Mouse (Mus musculus): ENCODE measurements around the gene Cenpf. TPM values are rescaled to one million over a fixed set of nuclear protein-coding genes. Genes with fewer than 3 reads are reported as not detected.
"Not testable (repeated sequence)": the region's sequence is repeated elsewhere in the genome, so short reads cannot be mapped to it uniquely, and the experiment has no call there.

Gene Cenpf
- total RNA-seq, 2 experiments from 2014 or later: 3.5 to 4.0 TPM

DNA sequence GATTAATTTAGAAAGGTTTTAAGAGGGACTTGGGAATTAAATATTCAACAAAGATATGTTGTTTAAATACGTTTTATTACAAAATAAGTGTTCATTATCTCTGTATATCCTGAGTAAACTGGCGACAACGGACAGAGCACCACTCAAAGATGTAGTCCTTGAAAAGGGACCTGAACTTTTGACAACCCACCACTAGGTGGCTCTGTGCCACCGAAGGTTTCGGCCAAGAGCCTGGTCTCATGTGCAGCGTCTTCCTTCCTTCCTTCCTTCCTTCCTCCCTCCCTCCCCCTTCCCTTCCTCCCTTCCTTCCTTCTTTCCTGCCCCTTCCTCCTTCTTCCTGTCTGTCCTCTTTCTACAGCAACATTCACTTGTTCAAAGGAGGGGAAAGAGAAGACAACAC lies 13.1 kb upstream of the Cenpf start:
- peak; percentile 76 for DNase-seq
- intact Hi-C loops (cut with DNase I; ENCODE audit: low total_unique reads): loop anchor here (5.0 kb wide), 1 partner anchor 181 kb away; no protein-coding TSS in a partner anchor

DNA sequence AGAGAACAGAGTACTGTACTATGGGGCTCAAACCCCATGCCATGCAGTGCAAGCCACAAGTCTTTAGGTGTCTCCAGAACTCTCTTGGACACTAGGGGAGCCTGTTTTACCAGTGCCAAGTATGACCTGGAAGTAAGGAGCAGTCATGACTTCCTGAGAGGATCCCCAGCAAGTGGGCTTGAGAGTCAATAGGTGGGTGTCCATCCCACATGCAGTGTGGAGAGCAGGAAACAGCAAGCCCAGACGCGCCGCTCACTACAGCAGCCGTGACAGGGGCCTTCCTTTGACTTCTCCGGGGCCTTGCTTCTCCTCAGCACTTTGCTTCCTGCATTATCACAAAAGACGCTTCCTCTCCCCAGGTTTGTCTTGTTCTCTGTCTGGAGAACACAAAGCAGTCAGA lies 12.3 kb upstream of the Cenpf start:
- no peak for DNase-seq
- intact Hi-C loops (cut with DNase I; ENCODE audit: low total_unique reads): loop anchor here (5.0 kb wide), 1 partner anchor 182 kb away; no protein-coding TSS in a partner anchor

DNA sequence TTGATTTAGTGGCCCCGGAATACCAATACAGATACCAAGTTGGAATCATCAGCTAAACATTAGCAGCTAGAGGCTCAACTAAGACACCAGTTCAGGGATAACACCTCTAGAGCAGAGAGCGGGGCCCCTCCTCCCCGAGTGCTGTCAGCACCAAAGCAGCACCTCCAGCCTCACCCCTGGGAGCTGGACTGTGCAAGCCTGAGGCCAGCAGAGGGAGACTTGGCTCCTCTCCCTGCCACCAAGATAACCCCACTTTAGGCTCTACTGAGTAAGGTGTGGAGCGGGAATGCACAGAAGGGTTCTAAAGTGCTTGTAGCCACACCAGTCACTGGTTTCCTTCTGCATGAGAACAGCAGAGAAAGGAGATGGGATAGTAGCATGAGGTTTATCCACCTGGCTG lies 10.5 kb upstream of the Cenpf start:
- intact Hi-C loops (cut with DNase I; ENCODE audit: low total_unique reads): no loop called here
- no peak for DNase-seq

DNA sequence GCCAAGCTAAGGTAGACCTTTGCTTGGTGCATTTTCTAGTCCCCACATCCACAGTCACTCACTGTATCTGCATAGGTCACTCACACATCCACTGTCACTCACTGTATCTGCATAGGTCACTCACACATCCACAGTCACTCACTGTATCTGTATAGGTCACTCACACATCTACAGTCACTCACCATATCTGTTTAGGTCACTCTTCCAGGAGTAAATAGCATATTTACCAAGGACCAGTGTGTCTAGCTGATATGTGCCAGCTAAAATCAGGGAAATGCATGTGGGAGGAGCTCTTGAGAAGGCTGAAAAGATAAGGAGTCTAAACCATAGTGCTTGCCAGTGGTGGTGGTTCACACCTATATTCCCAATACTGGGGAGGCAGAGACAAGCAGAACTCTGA lies 7.4 kb upstream of the Cenpf start:
- no peak for DNase-seq
- intact Hi-C loops (cut with DNase I; ENCODE audit: low total_unique reads): no loop called here

DNA sequence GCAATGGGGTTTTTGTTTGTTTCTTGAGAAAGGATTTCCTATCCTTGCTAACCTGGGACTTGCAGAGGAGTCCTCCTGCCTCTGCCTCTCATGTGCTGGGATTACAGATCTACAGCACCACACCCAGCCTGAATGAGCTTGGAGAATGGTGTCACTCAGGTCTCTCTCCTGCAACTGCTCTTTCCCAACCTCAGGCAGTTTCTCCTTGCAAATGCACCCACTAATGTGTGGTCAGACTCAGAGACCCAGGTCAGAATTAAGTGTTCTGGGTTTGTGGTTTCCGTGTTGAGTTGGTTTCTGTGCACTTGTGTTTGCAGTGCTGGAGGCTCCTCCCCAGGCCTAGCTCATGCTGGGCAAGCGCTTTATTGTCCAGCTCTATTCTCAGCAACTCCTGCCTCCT lies 6.5 kb upstream of the Cenpf start:
- DNase-seq: no peak
- intact Hi-C loops (cut with DNase I; ENCODE audit: low total_unique reads): no loop called here

DNA sequence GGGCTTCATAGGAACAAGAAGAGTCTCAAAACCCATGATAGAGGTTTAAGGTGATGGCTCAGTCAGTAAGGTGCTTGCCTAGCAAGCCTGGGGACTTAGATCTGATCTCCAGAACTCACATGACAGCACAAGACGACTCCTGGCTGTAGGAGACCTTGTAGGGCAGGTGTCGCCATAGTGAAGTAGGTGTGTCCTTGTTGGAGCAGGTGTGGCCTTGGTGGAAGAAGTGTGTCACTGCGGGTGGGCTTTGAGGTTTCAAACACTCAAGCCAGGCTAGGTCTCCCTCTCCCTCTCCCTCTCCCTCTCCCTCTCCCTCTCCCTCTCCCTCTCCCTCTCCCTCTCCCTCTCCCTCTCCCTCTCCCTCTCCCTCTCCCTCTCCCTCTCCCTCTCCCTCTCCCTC lies 4.6 kb upstream of the Cenpf start:
- DNase-seq; intact Hi-C loops (cut with DNase I; ENCODE audit: low total_unique reads): not testable (repeated sequence)

DNA sequence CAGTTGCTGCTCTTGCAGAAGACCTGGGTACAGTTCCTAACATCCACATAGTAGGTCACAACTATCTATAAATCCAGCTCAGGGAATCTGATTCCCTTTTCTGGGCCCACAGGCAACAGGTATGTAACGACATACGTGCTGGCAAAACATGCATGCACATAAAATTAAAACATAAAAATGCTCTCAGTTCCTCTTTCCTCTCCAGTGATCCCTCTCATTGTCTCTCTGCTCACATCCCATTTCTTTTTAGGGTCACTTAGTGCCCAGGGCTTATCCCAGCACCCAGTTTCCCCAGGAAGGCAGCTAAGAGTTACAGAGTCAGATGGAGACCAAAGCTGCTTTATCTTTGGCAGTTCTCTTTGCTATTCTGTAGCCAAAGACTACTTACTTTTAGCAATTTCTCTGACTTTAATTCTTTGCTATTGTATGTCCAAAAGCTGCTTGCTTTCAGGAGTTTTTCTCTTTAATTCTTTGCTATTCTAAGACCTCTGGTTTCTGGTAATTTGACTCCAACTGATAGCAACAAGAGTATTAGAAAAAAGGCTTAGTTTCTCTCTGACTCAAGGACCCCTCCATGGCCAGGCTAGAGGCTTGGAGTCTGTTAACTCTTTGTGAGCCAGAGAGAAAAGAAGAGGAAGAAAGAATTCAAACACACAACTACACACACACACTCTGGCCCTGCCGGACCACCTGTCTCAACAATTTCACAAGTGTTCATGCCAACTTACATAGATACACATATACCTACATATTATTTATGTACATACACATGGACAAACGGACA lies 1.4 kb upstream of the Cenpf start:
- intact Hi-C loops (cut with DNase I; ENCODE audit: low total_unique reads): no loop called here
- no peak for DNase-seq

DNA sequence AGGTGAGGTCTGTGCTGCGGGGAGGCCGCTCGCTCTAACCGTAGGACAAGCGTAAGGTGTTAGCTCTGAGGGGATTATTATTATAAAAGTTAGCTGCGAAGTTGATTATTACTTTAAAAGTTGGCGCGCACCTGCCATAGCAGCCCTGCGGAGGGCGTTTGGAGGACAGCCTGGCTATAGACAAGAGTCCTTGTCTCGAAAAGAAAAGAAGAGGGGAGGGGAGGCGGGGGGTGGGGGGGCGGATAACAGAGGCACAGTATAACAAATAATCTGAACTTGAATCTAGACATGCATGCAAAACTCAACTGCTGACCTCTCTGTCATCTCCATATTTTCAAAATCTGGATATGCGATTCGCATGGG lies 483 bp upstream of the Cenpf start:
- intact Hi-C loops (cut with DNase I; ENCODE audit: low total_unique reads): no loop called here
- DNase-seq: no peak

DNA sequence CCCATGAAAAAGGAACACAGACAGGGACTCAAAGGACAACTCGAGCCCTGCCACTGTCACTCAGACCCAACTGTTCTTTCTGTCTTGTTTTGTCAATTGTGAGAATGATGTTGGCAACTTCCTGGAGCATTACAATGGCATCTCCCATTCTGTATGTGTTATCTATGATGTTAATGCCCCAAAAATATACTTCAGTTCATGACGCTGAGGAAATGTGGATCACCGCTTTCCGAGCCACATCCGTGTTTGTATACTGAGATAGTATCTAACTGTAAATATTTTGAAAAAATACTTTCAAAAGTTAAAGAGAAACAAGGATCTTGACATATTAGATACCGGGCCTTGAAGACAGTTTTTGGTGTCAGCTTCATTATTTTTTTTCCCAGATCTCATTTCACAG lies 1.9 kb downstream of the Cenpf start:
- DNase-seq: no peak
- intact Hi-C loops (cut with DNase I; ENCODE audit: low total_unique reads): no loop called here

DNA sequence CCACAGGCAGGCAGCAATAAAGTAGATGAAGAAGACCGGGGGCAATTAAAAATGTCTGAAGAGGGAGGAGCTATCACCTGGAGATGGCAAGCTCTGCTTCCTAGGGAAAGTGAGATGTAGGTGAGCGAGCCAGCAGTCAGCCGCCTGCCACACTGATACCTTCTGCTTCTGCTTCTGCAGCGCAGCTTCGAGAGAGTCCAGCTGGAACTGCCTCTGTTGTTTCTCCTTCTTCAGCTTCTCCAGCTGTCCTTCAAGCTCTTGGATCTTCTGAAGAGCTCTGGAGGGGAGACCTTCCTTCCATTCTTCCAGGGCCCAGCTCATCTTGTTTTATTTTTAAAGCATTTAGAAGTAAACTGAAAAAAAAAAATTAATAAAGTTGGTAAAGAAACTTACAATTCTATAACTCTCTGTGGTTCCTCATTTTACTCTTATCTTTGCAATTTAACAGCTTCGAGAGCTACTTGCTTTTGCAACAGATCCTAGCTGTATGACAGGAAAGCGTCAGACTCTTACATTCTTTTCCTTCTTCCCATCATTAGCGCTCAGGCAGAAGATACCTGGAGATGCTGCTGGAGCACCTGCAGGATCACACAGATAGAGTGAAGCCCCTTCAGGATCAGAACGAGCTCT lies 3.0 kb downstream of the Cenpf start:
- DNase-seq: no peak
- intact Hi-C loops (cut with DNase I; ENCODE audit: low total_unique reads): no loop called here

DNA sequence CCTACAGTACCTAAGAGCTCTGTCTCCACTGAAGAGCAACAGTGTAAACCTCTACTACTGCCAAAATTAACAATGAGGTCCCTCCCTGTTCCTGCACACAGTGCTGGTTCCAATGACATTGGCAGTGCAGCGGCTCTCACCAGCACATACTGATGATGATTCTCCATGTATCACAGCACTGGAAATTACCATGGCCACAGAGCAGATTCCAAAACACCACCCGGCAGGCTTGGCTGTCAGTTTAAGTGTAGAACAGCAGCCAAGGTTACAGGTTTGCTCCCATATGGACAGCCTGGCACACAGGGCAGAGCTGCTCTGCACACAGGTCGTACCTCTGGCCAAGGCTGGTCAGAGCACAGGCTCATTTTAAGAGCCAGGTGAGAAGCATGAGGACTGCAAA lies 8.3 kb downstream of the Cenpf start:
- DNase-seq: no peak
- intact Hi-C loops (cut with DNase I; ENCODE audit: low total_unique reads): loop anchor here (10.0 kb wide), 1 partner anchor 655 kb away; no protein-coding TSS in a partner anchor

DNA sequence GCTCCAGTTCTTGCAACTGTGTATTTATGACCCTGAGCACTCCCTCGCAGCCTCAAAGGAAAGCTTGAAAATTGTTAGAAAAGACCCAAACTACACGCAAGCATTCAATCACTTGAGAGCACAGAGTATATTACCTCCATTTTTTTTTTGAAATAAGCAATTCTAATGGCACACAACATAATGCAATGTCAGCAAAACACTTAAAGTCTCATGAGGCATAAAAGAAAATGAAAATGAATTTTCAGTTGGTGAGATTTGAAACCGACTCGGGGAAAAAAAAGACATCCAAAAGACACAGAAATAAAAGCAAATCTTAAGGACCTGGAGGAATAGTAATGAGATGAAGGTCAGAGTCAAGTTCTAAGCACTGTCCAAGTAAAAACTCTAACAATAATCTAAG lies 11.9 kb downstream of the Cenpf start:
- intact Hi-C loops (cut with DNase I; ENCODE audit: low total_unique reads): loop anchor here (10.0 kb wide), 1 partner anchor 651 kb away; no protein-coding TSS in a partner anchor
- DNase-seq: no peak

DNA sequence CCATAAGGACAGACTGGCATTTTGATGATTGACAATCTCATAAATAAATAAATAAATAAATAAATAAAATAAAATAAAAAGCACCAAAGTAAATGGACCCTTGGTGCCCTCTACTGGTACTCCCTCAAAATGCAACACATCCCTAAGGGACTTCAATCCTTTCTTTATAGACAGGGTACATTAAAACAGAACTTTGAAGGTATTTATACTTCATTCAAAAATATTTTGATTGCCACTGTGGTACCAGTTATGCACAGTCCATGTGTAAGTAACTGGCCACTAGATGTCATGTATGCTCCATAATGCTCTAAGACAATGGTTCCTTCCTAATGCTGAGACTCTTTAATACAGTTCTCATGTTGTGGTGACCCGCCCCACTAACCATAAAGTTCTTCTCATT lies 12.5 kb downstream of the Cenpf start:
- DNase-seq: no peak

DNA sequence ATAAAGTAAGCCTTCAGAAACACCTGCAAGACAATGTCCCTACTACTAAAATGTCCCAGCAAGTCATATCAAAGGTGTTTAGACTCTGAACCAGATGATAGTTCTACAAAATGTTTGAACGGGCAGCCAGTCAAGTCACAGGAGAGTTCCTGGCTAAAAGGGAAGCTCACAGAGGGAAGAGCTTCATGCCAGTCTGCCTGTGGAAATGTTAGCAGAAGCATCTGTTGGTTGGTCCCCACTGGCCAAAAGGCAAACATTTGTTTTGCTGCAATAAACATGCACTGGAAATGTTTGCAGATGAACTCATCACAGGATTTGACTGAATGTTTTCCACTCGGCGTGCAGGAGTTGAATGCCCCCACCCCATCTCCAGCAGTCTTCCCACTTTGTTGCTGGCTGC lies 21.9 kb downstream of the Cenpf start:
- intact Hi-C loops (cut with DNase I; ENCODE audit: low total_unique reads): no loop called here

More for the DNA sequence above, 12.5 kb downstream of the Cenpf start:
- intact Hi-C loops (cut with DNase I; ENCODE audit: low total_unique reads): loop anchor here (10.0 kb wide), 1 partner anchor 651 kb away; no protein-coding TSS in a partner anchor

DNA sequence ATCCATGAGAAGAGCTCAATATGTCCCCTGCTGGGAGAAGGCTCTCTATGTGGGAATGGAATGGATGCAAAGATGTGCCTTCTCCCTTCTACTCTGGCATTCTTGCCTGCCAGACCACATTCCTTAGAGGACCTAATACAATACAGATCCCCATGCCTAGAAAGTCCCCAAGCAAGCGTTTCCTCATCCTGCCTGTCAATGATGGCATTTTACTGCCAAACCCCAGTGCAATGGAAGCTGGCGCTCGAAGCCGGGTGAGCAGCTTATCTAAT lies 23.1 kb downstream of the Cenpf start:
- no peak for DNase-seq
- intact Hi-C loops (cut with DNase I; ENCODE audit: low total_unique reads): no loop called here

More for the DNA sequence above, 21.9 kb downstream of the Cenpf start:
- no peak for DNase-seq

DNA sequence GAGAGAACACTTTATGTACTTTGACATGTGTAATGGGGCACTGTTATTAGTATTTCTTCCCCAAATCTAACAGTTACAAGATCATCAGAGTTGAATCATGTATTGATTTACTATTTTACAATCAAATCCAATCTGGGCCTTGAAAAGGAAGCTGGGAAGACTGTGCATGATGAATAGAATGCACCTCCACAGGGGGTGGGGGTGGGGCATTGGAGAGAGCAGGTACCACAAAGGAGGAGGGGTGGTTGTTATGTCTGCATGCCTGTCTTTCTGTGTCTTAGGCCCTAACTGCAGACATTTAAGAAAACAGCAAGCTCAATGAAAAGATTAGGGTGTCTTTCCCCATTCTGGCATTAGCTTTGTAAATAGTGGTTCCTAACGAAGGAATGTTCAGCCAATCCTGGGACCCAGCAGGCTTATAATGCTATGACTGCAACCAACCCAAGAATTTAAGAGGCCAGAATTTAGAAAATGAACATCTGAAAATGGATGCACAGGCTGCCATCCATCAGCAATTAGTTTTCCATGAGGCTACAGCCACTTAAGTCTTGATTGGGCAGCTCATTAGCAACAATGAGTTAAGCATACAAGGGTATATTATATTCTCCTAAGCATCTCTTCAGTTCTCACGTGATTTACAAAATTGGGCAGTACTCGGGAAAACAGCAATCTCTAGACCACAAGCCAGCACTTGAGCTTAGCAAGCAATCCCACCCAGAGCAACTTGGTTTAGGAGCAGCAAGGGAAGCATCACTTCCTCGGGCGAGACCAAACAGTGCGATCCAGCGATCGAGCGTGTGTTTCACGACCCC lies 23.6 kb downstream of the Cenpf start:
- intact Hi-C loops (cut with DNase I; ENCODE audit: low total_unique reads): no loop called here
- DNase-seq: no peak

DNA sequence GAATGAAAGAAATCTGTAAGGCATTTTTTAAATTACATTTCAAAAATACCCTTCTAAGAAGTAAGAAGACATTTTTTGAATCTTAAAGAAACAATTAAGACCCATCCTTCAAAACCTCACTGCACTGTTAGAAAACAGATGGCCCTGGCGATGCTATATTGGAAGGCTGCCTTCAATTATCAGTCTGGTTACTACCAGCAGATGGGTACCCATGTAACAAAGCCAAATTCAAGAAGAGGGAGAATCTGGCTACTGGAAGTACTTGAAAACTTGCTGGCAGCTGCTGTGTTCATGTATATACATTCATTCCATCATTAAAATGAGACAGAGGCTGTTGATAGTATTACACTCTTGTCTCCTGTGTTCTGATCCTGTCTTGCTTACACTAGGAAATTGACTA lies 24.4 kb downstream of the Cenpf start:
- DNase-seq: no peak
- intact Hi-C loops (cut with DNase I; ENCODE audit: low total_unique reads): no loop called here

DNA sequence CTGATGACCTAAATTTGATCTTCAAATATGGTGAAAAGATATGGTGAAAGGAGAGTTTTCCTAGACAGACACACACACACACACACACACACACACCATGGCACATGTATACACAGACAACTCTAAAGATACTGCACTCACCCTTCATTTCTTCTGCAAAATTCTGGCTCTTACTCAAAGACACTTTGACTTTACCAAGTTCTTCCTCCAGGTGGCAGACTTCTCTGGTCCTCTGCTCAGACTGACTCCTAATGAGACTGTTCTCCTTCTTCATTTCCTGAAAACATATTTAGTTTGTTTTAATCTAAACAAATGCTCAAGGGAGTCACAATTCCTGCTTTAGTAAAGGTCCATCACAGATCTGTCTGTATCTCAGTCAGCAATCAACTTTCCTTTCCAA lies 26.0 kb downstream of the Cenpf start:
- intact Hi-C loops (cut with DNase I; ENCODE audit: low total_unique reads): no loop called here
- no peak for DNase-seq

DNA sequence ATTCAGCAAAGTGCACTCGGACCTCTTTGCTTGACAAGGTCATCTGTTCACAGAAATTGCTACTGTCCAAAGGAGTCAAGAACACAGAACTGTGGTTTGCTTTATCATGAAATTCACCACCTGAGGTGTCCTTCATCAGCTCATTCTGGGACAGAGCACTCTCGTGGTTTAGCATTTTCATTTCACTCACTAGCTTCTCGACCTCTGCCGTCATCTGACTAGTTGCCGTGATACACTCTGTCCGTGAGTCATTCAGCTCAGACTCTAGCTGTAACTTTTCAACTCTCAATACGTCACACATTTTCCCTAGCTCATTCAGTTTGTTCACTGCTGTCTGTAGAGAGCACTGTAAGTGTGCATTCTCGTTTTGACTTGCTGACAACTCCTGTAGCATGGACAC lies 30.5 kb downstream of the Cenpf start:
- intact Hi-C loops (cut with DNase I; ENCODE audit: low total_unique reads): no loop called here
- no peak for DNase-seq

DNA sequence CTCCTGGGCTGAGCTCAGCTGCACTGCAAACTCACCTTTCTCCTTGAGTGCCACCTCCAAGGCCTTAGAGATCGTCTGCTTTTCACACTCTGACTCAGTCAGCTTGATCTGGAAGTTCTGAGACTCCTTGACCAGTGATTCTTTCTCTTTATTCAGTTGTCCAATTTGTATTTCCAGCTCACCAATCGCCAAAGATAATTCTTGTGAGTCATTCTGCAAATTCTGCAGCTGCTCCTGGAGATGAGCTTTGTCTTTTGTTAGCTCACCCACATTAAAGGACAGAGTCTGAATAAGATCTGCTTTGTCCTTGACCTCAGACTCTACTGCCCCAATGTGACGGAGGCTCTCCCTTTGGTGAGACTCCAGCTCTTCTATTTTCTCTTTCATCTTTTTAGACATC lies 34.1 kb downstream of the Cenpf start:
- DNase-seq: no peak
- intact Hi-C loops (cut with DNase I; ENCODE audit: low total_unique reads): no loop called here

DNA sequence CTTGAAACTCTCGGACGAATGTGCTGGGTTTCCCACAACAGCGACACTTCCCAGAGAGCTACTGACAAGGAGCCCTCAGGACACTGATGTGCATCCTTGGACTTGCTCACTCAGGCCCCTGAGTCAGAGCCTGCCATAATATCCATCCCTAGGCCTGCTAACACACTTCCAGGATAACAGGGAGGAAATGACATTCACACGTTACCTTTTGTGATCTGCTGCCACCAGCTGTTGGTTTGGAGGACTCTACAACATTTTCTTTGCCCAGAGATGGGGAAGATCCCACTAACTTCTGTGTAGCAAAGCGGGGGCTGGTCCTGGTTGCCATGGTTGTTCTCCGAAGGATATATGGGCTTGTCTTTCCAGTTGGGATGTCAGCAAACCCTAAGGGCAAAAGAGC lies 41.3 kb downstream of the Cenpf start:
- intact Hi-C loops (cut with DNase I; ENCODE audit: low total_unique reads): no loop called here
- DNase-seq: no peak
